Mouse (Mus musculus) embryonic facial prominence, embryonic 10.5 days (tissue): Measurements from ENCODE around the gene Stub1. TPM values are rescaled to one million over a fixed set of nuclear protein-coding genes. Genes with fewer than 3 reads are reported as not detected.

Experiments
- DNase-seq: peaks from one replicate; pipeline ENCODE4 v3.0.0-alpha.2; 2017; ENCODE audit warnings: low spot score
- H3K27ac ChIP-seq: fragments of 300-500 bp; sonication (generic); replicated peaks from 2 replicates; pipeline ENCODE4 v1.5.1; 2016; ENCODE audit warnings: mild to moderate bottlenecking
- H3K27me3 ChIP-seq: fragments of 300-500 bp; sonication (generic); replicated peaks from 2 replicates; pipeline ENCODE4 v1.6.1; 2016; ENCODE audit warnings: low read depth, mild to moderate bottlenecking; ENCODE audit not compliant: poor library complexity, severe bottlenecking
- H3K36me3 ChIP-seq: fragments of 300-500 bp; sonication (generic); replicated peaks from 2 replicates; pipeline ENCODE4 v1.6.1; 2016; ENCODE audit warnings: mild to moderate bottlenecking, moderate library complexity
- H3K4me1 ChIP-seq: fragments of 300-500 bp; sonication (generic); 2 replicates; pipeline ENCODE4 v1.6.1; 2016
- H3K4me3 ChIP-seq: fragments of 300-500 bp; sonication (generic); 2 replicates; pipeline ENCODE4 v1.5.1; 2016; ENCODE audit warnings: mild to moderate bottlenecking, moderate library complexity
- H3K9me3 ChIP-seq: fragments of 300-500 bp; sonication (generic); 2 replicates; pipeline ENCODE4 v1.6.1; 2016; ENCODE audit warnings: mild to moderate bottlenecking
- WGBS: fragments of 180-500 bp; shearing (Covaris S2); methylation state at CpG from one replicate; pipeline ENCODE4 v1.1.7; 2016; 5-methylcytosine and 5-hydroxymethylcytosine counted together
- polyA plus RNA-seq: library from polyadenylated mRNA; unstranded; fragments of >200 nt; fragmentation: Nextera tagmentation; extraction: Ambion mirVana; gene quantifications from 2 replicates; pipeline ENCODE4 v1.2.1, GENCODE M21; 2016

The Stub1 gene
- polyA plus RNA-seq, 1 experiment from 2014 or later = 396 TPM

DNA sequence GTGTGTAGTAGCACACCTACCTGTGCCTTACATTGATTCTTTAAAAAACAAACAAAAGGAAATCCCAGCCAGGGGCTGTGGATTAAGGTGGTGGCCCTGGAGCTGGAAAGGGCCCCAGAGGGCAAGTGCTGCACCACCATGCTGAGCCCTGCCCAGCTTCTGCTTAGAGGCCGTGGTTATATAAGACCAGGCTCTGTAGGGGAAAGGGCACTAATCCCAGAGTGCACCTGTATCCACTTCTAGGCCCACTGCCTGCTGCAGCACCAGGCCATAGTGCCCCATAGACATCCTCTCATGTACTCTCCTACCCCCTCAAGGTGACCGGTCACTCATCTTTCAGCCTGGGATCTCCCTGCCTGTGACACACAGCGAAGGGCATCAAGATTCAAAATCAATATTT lies 33.0 kb upstream of the Stub1 start:
- Histone ChIP-seq H3K27me3 (no peaks in the 10 kb centered on the region), H3K27ac (no peak overlapping the region), H3K36me3 (peaks cover 4% of the 10 kb centered on the region; the same call in 1 of the 2 replicates), H3K4me1 (peaks cover 34% of the 10 kb centered on the region), H3K9me3 (no peaks in the 10 kb centered on the region), H3K4me3 (no peak overlapping the region)
- no peak for DNase-seq
- WGBS = 90% methylated on average over 3 of the region's 3 CpGs

DNA sequence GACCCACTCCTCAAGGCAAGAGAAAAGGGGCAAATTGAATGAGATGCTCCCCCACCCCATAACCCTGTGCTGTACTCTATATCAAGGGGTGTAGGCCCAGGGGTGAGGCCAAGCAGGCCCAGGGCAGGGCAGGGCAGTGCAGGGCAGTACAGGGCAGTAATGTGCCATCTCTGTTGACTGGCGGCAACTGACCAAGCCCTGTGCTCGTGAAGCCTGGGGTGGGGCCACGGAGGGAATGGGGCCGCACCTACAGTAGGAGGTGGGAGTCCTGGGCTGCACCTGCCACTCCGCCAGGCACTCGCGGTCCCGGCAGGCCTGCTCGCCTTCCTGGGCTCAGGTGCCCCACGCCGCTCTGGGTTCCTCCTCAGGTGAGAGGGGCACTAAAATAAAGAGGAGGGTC lies 32.1 kb upstream of the Stub1 start:
- no peak for DNase-seq
- no peaks in the 10 kb centered on the region for H3K27me3 ChIP-seq
- no peak overlapping the region for H3K27ac ChIP-seq
- H3K4me3 ChIP-seq = no peak overlapping the region
- H3K4me1 ChIP-seq = peaks cover 43% of the 10 kb centered on the region
- 89% methylated on average over 11 of the region's 11 CpGs for WGBS
- H3K9me3 ChIP-seq = no peaks in the 10 kb centered on the region
- H3K36me3 ChIP-seq = peaks cover 4% of the 10 kb centered on the region; the same call in 1 of the 2 replicates

DNA sequence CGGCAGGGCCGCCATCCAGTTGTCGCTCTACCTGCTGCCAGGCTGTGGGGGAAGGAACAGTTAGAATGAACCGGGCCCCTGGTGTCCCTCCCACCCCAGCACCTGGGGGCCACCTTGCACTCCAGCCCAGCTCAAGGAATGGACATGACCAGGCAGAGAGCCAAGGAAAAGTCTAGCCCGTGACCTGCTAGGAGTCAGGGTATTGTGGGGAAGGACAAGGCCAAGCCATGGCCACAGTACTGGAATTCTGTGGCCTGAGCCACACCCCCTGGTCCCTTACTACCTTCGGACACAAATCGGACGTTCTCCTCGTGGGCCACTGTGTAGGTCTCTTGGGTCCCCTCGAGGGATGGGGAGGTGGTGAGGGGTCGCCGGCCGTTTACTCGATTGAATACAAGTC lies 31.1 kb upstream of the Stub1 start:
- no peak overlapping the region for H3K27ac ChIP-seq
- 88% methylated on average over 14 of the region's 14 CpGs for WGBS

DNA sequence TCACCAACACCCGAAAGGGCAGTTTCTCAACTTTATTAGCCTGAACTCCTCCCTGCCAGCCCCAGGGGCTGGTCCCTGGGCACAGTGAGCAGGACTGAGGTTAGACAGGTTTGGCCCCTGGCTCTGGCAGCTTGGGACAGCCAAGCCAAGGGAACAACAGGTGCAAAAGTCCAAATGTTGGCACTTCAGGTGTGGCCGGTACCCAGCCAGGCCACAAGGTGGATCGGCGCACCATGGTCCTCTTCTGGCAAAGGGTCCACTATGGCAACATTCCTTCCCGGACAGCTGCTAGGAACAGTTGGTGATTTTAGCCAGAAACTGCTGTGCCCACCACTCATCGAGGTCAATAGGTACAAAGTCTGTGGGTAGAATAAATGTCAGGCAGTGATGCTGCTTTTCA lies 30.5 kb upstream of the Stub1 start:
- peaks cover 38% of the 10 kb centered on the region for H3K4me1 ChIP-seq
- whole genome bisulfite sequencing = 88% methylated on average over 6 of the region's 6 CpGs
- no peak overlapping the region for H3K4me3 ChIP-seq
- H3K9me3 ChIP-seq = no peaks in the 10 kb centered on the region
- no peak overlapping the region for H3K27ac ChIP-seq
- H3K27me3 ChIP-seq = no peaks in the 10 kb centered on the region
- DNase-seq = no peak
- H3K36me3 ChIP-seq = peaks cover 9% of the 10 kb centered on the region

More for the DNA sequence above, 31.1 kb upstream of the Stub1 start:
- H3K4me1 ChIP-seq = peaks cover 43% of the 10 kb centered on the region
- H3K36me3 ChIP-seq = peaks cover 5% of the 10 kb centered on the region; the same call in 1 of the 2 replicates
- no peaks in the 10 kb centered on the region for H3K27me3 ChIP-seq
- DNase-seq = no peak
- H3K4me3 ChIP-seq = no peak overlapping the region
- no peaks in the 10 kb centered on the region for H3K9me3 ChIP-seq

DNA sequence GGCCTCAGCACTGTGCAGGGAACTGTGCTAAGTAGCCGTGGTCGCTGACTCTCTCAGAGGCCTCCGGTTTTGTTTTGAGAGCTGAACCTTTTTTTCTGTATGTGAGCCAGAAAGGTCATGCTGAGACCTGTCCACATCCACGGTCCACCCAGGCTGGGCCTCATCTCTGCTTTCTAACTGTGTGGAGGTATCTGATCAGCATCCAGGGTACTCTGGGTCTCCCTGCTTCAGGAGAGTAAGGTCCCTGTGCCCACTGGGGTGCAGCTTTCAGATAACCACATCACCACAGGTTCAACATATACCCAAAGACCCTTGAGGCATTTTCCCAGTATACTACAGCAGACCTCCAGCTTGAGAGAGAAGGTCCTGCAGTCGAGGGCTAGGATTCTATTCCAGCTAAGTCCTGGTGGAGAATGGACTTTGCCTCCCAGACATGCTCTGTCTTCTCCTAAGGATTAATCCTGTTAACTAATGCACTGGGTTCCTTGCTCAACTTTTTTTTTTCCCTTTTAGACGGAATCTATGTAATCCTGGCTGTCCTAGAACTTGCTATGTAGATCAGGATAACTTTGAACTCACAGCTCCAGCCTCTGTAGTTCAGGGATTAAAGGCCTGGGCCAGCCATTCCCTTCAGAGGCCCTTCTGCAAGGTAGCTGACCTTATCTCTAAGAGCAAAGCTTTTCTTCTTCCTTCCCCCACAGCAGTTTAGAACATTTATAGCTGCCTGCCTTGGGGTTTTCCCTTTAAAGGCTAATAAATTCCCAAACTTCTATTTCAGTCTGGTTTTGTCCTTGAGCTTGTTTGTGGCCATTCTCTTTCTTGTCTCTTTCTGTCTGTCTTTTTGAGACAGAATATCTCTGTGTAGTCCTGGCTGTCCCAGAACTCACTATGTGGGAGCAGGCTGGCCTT lies 28.8 kb upstream of the Stub1 start:
- peak overlapping the region; percentile 84 for H3K4me3 ChIP-seq
- peak overlapping the region; percentile 93 for H3K27ac ChIP-seq
- no peak for DNase-seq
- H3K9me3 ChIP-seq = no peaks in the 10 kb centered on the region
- no peaks in the 10 kb centered on the region for H3K27me3 ChIP-seq
- H3K4me1 ChIP-seq = peaks cover 23% of the 10 kb centered on the region
- WGBS = 13% methylated on average over 6 of the region's 6 CpGs
- peaks cover 20% of the 10 kb centered on the region for H3K36me3 ChIP-seq

DNA sequence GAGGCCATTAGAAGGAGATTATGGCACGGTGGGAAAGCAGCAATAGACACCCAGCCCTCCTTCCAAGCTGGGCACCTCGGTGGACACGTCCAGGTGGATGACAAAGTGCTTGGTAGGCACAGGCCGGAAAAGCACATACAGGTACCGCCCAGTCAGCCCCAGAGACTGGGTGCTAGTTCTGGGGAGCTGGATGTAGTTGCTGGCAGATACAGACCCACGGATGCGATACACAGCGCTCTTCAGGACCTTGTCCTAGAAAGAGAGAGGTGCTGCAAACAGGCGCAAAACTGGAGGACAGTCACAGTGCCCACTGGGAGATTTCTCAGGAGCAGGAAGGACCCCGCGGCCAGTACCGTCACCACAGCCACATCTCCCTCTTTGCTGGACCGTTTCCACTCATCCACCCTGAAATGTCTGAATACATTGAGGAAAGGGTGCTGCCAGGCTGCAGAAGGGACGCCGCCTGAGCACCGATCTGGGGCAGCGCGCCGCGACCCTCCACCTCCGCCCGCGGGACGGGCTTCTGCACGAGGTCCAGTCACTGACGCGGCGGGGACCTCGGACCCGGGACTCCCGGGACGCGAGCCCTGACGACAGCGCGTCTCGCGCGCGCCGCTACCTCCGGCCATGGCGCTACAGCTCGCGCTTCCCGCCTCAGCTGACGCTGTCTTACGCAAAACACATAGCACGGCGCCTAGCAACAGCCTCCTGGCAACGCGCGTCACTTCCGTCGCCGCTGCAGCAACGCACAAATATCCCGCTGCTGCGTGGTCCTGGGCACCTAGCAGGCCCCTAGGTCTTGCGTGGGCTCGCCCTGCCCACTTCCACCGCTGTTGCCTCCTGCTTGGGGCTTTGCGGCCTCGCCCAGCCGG lies 27.9 kb upstream of the Stub1 start, which contains the start of gene Wdr90:
Wdr90 (minus strand) TSS at position 670 of the 872 bp plus-strand sequence.
- H3K9me3 ChIP-seq = no peaks in the 10 kb centered on the region
- peak; percentile 93 for DNase-seq

DNA sequence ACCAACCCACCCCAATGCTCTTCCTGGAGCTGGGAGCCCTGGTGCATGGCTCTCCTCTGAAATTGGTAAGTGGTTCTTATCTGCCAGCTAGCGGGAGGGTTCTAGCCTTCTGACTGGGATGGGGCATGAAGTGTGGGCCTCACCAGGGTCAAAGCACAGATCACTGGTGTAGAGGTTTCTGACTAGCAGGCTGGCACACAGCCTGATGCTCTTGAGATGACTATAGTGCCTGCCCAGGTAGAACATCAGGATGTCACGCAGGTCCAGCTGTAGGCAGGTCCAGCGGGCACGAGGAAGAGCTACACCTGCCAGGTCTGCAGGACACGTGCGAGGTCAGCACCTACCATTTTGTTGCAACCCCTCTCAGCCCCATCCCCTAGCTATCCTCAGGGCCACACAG lies 27.0 kb upstream of the Stub1 start:
- Histone ChIP-seq H3K27ac (peak overlapping the region; percentile 93; the same call in 1 of the 2 replicates), H3K4me3 (peak overlapping the region; percentile 84), H3K4me1 (peaks cover 23% of the 10 kb centered on the region), H3K36me3 (peaks cover 34% of the 10 kb centered on the region), H3K9me3 (no peaks in the 10 kb centered on the region), H3K27me3 (no peaks in the 10 kb centered on the region)
- DNase-seq = no peak
- WGBS = 93% methylated on average over 6 of the region's 6 CpGs

More for the DNA sequence above, 27.9 kb upstream of the Stub1 start, which contains the start of gene Wdr90:
- peak within 1 kb of the TSS; percentile 84 for H3K4me3 ChIP-seq
- WGBS = 5% methylated on average over 65 of the region's 65 CpGs
- H3K4me1 ChIP-seq = peaks cover 23% of the 10 kb centered on the region
- H3K27ac ChIP-seq = peak within 1 kb of the TSS; percentile 93
- H3K36me3 ChIP-seq = peaks cover 26% of the 10 kb centered on the region
- no peaks in the 10 kb centered on the region for H3K27me3 ChIP-seq

DNA sequence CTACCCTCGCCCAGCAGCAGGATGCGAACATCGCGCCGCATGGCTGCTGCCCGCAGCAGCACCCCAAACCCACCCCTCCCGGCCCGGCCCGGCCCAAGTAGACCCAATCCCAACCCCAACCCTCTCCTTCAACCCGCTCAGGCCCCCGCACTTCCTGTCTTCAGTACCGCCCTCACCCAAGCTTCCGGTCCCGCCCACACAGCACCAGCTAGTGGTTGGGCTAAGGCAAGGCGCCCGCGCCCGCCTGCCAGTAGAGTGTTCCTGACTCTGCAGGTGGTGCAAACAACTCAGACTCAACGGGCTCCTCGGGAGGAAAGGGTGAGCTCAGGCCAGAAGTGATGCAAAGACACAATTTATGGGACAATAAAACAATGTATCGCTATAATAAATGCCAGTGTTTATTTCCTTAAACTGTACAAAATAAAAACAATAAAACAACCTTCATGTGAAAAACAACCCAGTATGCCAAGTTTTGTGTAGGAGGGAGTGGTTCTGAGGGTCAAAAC lies 11.2 kb upstream of the Stub1 start, which contains the start of gene Rhot2:
Rhot2 (minus strand) TSS at position 456 of the 506 bp plus-strand sequence.
- Histone ChIP-seq H3K36me3 (peaks cover 85% of the 10 kb centered on the region), H3K27ac (peak within 1 kb of the TSS; percentile 93), H3K9me3 (no peaks in the 10 kb centered on the region), H3K27me3 (no peaks in the 10 kb centered on the region), H3K4me1 (peaks cover 23% of the 10 kb centered on the region), H3K4me3 (peak within 1 kb of the TSS; percentile 90)
- DNase-seq = peak; percentile 96
- WGBS = 1% methylated on average over 21 of the region's 21 CpGs

DNA sequence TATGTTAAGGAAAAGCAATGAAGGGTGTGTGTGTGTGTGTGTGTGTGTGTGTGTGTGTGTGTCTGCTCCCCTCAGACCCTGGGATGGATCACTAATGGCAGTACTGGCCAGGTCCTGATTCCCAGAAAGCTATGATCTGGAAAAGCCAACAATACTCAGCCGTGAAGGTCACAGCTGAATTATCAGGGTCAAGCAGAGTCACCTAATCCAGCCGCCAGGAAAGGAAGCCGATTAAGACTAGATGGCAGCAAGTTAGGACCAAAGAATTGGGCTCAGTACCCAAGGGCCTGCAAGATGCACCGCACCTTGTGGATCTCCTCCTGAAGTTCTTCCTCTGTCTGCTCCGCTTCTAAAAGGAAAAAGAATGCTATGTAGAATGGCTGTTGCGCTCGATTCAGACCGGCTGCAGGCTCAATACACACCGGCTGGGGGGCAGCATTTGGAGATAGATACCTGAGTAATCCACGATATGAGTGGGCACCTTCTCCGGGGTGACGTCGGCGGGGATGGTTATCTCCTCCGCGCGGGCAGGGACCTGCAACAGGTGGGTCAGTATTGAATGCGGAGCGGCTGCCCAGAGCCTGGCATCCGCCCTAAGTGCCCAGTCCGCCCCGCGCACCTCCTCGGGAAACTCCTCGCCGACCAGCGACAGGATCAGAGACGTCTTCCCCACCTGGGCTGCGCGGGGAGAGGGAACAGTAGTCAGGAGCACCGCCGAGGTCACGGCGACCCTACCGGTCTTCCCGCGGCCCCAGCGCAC lies 10.6 kb upstream of the Stub1 start:
- peaks cover 23% of the 10 kb centered on the region for H3K4me1 ChIP-seq
- peaks cover 85% of the 10 kb centered on the region for H3K36me3 ChIP-seq
- 3% methylated on average over 38 of the region's 38 CpGs for WGBS
- H3K4me3 ChIP-seq = peak overlapping the region; percentile 90
- H3K27ac ChIP-seq = peak overlapping the region; percentile 93
- H3K27me3 ChIP-seq = no peaks in the 10 kb centered on the region
- H3K9me3 ChIP-seq = no peaks in the 10 kb centered on the region
- DNase-seq = no peak

DNA sequence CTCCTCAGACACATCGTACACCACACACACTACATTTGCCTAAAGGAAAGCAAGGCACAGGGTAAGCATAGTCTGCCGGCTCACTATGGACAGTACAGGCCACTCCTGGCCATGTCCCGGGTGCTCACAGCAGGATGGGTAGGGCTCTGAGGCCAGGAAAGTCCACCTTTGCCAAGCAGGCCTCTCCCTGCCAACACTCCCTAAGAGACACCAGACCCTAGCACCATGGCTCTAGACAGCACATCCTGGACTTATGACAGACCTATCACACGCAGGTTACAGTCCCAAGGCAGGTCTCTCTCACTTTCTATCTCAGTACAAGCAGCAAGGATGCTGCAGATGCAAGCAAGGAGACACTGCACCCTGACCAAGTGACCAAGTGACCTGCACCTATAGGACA lies 9.9 kb upstream of the Stub1 start:
- WGBS = 91% methylated on average over 4 of the region's 4 CpGs
- Histone ChIP-seq H3K27me3 (no peaks in the 10 kb centered on the region), H3K4me1 (peaks cover 24% of the 10 kb centered on the region), H3K27ac (no peak overlapping the region), H3K9me3 (no peaks in the 10 kb centered on the region), H3K4me3 (peak overlapping the region; percentile 90), H3K36me3 (peaks cover 84% of the 10 kb centered on the region)
- no peak for DNase-seq

DNA sequence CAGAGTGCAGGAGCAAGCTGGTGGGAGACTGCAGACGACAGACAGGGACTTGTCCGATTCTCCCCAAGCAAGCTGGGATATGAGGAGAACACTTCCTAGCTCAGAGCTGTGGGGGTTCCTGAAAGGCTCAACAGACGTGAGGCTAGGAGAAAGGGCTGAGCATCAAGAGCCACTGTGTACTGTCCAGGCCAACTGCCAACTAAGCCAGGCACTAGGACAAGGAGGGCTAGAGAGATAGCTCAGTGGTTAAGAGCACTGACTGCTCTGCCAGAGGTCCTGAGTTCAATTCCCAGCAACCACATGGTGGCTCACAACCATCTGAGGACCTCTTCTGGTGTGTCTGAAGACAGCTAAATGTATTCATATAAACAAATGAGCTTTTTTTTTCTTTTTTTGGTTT lies 9.3 kb upstream of the Stub1 start:
- H3K9me3 ChIP-seq = no peaks in the 10 kb centered on the region
- peaks cover 30% of the 10 kb centered on the region for H3K4me1 ChIP-seq
- H3K4me3 ChIP-seq = 0 out of 2 replicates have a peak overlapping the region, but pooled peaks have one; percentile 26
- WGBS = 87% methylated on average over 3 of the region's 3 CpGs
- H3K27me3 ChIP-seq = no peaks in the 10 kb centered on the region
- H3K27ac ChIP-seq = no peak overlapping the region
- no peak for DNase-seq
- H3K36me3 ChIP-seq = peaks cover 84% of the 10 kb centered on the region
